Mouse (Mus musculus): ENCODE data around the gene Fars2. TPM values are rescaled to one million over a fixed set of nuclear protein-coding genes. Genes with fewer than 3 reads are reported as not detected.
A peak's percentile ranks its signal among the peaks of the same experiment; 100 is the strongest.

Gene Fars2
- total and polyA plus RNA-seq, 2 experiments from 2014 or later: 30.3 to 30.6 TPM

- Histone ChIP-seq H3K9ac (replicated peaks; ENCODE audit: low read length, poor library complexity, severe bottlenecking) (no peak overlapping the region), H3K4me1 (ENCODE audit: insufficient read depth, low read length) (no peaks in the 10 kb centered on the region), H3K36me3 (ENCODE audit: insufficient read depth, low read length) (no peaks in the 10 kb centered on the region), H3K27me3 (ENCODE audit: insufficient read depth, low read length) (no peaks in the 10 kb centered on the region), H3K4me3 (ENCODE audit: low read depth, low read length) (no peak overlapping the region), H3K27ac (ENCODE audit: low read depth, low read length) (no peak overlapping the region), H3K9me3 (ENCODE audit: low read length) (no peaks in the 10 kb centered on the region), H3K4me2 (ENCODE audit: low read depth, low read length, poor library complexity, severe bottlenecking) (no peak overlapping the region)
- TF ChIP-seq CTCF (IDR thresholded peaks at IDR 0.05): no peak
- WGBS: 94% methylated on average over 1 of the region's 1 CpGs
- ATAC-seq (ENCODE audit: low FRiP score) (no peak), DNase-seq (ENCODE audit: low spot score) (no peak)
These were observed 413.6 kb downstream of the Fars2 start for GRCm38 (mm10) chr13:36530852-36531251.

DNA sequence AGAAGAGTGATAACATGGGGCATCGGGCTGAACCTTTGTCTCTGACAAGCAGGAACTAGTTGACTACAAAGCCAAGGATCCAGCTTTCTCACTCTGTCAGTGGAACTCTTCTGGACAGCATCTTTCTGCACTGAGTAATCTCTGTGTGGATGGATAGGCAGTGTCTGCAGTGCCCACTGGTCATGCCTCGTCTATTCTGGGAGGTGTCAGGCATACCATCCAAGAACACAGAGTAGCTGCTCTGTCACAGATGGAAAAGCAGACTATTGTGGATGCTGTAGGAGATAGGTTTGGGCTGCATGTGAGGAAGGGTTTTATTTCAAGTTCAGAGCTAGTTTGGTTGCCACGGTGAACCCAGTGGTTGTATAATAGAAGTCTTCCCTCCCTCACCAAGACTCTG, 414.7 kb downstream of the Fars2 start:
- WGBS: 73% methylated on average over 3 of the region's 3 CpGs
- no peaks in the 10 kb centered on the region for H3K36me3 ChIP-seq (ENCODE audit: insufficient read depth, low read length)
- no peak overlapping the region for H3K27ac ChIP-seq (ENCODE audit: low read depth, low read length)
- DNase-seq (ENCODE audit: low spot score) (no peak), ATAC-seq (ENCODE audit: low FRiP score) (no peak)
- no peak overlapping the region for H3K9ac ChIP-seq (replicated peaks; ENCODE audit: low read length, poor library complexity, severe bottlenecking)
- H3K4me3 ChIP-seq (ENCODE audit: low read depth, low read length): no peak overlapping the region
- no peaks in the 10 kb centered on the region for H3K4me1 ChIP-seq (ENCODE audit: insufficient read depth, low read length)
- TF ChIP-seq CTCF (IDR thresholded peaks at IDR 0.05): no peak
- H3K27me3 ChIP-seq (ENCODE audit: insufficient read depth, low read length): no peaks in the 10 kb centered on the region
- H3K9me3 ChIP-seq (ENCODE audit: low read length): no peaks in the 10 kb centered on the region
- no peak overlapping the region for H3K4me2 ChIP-seq (ENCODE audit: low read depth, low read length, poor library complexity, severe bottlenecking)

GRCm38 (mm10) chr13:36533071-36533470, 415.9 kb downstream of the Fars2 start:
- no peaks in the 10 kb centered on the region for H3K4me1 ChIP-seq (ENCODE audit: insufficient read depth, low read length)
- DNase-seq (ENCODE audit: low spot score): no peak
- H3K27ac ChIP-seq (ENCODE audit: low read depth, low read length): no peak overlapping the region
- no peak overlapping the region for H3K4me2 ChIP-seq (ENCODE audit: low read depth, low read length, poor library complexity, severe bottlenecking)
- WGBS: 95% methylated on average over 5 of the region's 5 CpGs
- no peak for TF ChIP-seq CTCF (IDR thresholded peaks at IDR 0.05)
- H3K4me3 ChIP-seq (ENCODE audit: low read depth, low read length): no peak overlapping the region
- H3K36me3 ChIP-seq (ENCODE audit: insufficient read depth, low read length): no peaks in the 10 kb centered on the region
- H3K9me3 ChIP-seq (ENCODE audit: low read length): no peaks in the 10 kb centered on the region
- H3K27me3 ChIP-seq (ENCODE audit: insufficient read depth, low read length): no peaks in the 10 kb centered on the region
- no peak overlapping the region for H3K9ac ChIP-seq (replicated peaks; ENCODE audit: low read length, poor library complexity, severe bottlenecking)
- ATAC-seq (ENCODE audit: low FRiP score): no peak

DNA sequence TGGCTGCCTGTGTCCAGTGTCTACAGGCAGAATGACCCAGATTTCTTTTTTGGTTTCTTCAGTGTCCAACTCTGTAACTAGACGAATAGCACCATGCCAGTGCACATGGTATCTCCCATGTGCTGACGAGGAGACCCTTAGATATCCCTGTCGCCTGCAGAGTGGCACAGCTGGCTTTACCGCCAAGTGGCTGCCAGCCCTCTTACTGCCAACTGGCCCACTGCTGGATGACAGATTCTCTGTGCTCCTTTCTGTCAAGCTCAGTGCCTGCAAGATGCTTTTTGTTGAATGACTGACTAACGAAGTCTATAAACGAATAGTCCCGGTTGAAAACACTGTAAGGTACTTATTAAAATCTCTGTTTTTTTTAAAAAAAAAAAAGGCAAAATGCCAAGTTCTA, 416.3 kb downstream of the Fars2 start:
- H3K9me3 ChIP-seq (ENCODE audit: low read length): no peaks in the 10 kb centered on the region
- no peak overlapping the region for H3K4me3 ChIP-seq (ENCODE audit: low read depth, low read length)
- ATAC-seq (ENCODE audit: low FRiP score) (no peak), DNase-seq (ENCODE audit: low spot score) (peak; percentile 46)
- 53% methylated on average over 7 of the region's 7 CpGs for WGBS
- H3K27me3 ChIP-seq (ENCODE audit: insufficient read depth, low read length): no peaks in the 10 kb centered on the region
- no peaks in the 10 kb centered on the region for H3K36me3 ChIP-seq (ENCODE audit: insufficient read depth, low read length)
- no peak overlapping the region for H3K9ac ChIP-seq (replicated peaks; ENCODE audit: low read length, poor library complexity, severe bottlenecking)
- H3K4me2 ChIP-seq (ENCODE audit: low read depth, low read length, poor library complexity, severe bottlenecking): no peak overlapping the region
- no peak overlapping the region for H3K27ac ChIP-seq (ENCODE audit: low read depth, low read length)
- H3K4me1 ChIP-seq (ENCODE audit: insufficient read depth, low read length): no peaks in the 10 kb centered on the region
- TF ChIP-seq CTCF (IDR thresholded peaks at IDR 0.05): no peak

DNA sequence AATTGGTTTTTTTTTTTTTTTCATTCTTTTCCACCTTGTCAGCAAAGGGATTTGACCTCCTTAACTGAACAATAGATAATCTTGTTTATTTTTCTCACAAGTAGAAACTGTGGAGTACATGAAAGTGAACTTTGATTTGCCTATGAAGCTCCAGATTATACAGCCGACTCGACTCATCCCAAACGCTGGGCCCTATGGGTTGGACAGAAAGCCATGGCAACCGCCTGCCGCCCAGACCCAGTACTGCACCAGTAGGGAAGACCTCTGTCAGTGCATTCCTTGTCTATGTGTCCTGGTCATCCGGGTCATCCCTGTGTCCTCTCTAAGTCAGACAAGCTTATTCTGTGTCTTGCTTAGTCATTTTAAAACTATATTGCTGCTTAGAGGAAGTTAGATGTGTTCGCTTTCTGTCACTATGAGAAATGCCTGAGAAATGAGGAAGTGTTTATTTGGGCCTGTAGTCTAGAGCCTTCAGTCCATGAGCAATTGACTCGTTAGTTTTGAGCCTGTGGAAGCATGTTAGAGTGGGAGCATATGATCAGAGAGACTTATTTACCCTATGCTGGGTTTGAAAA, 416.8 kb downstream of the Fars2 start:
- ATAC-seq (ENCODE audit: low FRiP score) (no peak), DNase-seq (ENCODE audit: low spot score) (no peak)
- 71% methylated on average over 8 of the region's 8 CpGs for WGBS
- TF ChIP-seq CTCF (IDR thresholded peaks at IDR 0.05): no peak; the same call in 1 of the 2 replicates
- no peak overlapping the region for H3K4me3 ChIP-seq (ENCODE audit: low read depth, low read length)
- no peak overlapping the region for H3K27ac ChIP-seq (ENCODE audit: low read depth, low read length)
- H3K4me2 ChIP-seq (ENCODE audit: low read depth, low read length, poor library complexity, severe bottlenecking): no peak overlapping the region
- H3K9ac ChIP-seq (replicated peaks; ENCODE audit: low read length, poor library complexity, severe bottlenecking): no peak overlapping the region
- H3K27me3 ChIP-seq (ENCODE audit: insufficient read depth, low read length): no peaks in the 10 kb centered on the region
- H3K36me3 ChIP-seq (ENCODE audit: insufficient read depth, low read length): no peaks in the 10 kb centered on the region
- H3K9me3 ChIP-seq (ENCODE audit: low read length): no peaks in the 10 kb centered on the region
- no peaks in the 10 kb centered on the region for H3K4me1 ChIP-seq (ENCODE audit: insufficient read depth, low read length)

DNA sequence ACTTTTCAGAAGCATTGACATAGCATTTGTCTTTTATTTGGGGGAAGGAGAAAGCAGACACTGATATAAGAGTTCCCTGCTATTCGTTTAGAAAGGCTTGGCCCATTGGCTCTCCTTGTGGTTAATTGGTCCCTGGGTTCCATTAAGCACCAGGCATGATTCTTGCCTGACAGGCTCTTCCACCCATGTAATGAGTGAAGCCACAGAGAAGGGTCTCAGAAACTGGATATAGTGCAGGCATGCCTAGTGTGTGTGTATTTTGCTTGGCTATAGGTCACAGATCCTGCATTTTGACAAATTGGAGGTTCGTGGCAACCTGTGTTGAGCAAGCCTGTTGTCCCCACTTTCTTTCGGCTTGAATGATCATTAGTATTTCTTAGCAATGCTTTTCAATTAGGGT, 420.4 kb downstream of the Fars2 start:
- H3K9me3 ChIP-seq (ENCODE audit: low read length): no peaks in the 10 kb centered on the region
- H3K9ac ChIP-seq (replicated peaks; ENCODE audit: low read length, poor library complexity, severe bottlenecking): no peak overlapping the region
- no peaks in the 10 kb centered on the region for H3K36me3 ChIP-seq (ENCODE audit: insufficient read depth, low read length)
- H3K4me2 ChIP-seq (ENCODE audit: low read depth, low read length, poor library complexity, severe bottlenecking): no peak overlapping the region
- no peak for TF ChIP-seq CTCF (IDR thresholded peaks at IDR 0.05)
- ATAC-seq (ENCODE audit: low FRiP score): no peak
- WGBS: 76% methylated on average over 3 of the region's 3 CpGs
- H3K27me3 ChIP-seq (ENCODE audit: insufficient read depth, low read length): no peaks in the 10 kb centered on the region
- H3K4me1 ChIP-seq (ENCODE audit: insufficient read depth, low read length): no peaks in the 10 kb centered on the region
- H3K27ac ChIP-seq (ENCODE audit: low read depth, low read length): no peak overlapping the region
- DNase-seq (ENCODE audit: low spot score): no peak
- no peak overlapping the region for H3K4me3 ChIP-seq (ENCODE audit: low read depth, low read length)

All from midbrain, postnatal 0 days (tissue).